Mouse (Mus musculus) kidney, postnatal 0 days (tissue): ENCODE measurements around the gene Nccrp1. TPM values are rescaled to one million over a fixed set of nuclear protein-coding genes. Genes with fewer than 3 reads are reported as not detected.
A peak's percentile ranks its signal among the peaks of the same experiment; 100 is the strongest.

Experiments used
- ATAC-seq: fragments of 200-750 bp; cut with Nextera tagmentation; replicated peaks from 2 replicates; pipeline ENCODE4 v1.8.0; 2017; ENCODE audit warnings: low read depth, moderate number of reproducible peaks, moderate TSS enrichment, moderate library complexity; ENCODE audit not compliant: low FRiP score
- DNase-seq: peaks from one replicate; pipeline ENCODE4 v3.0.0-alpha.2; 2016; ENCODE audit warnings: low spot score
- H3K27ac ChIP-seq: fragments of 300-500 bp; sonication (generic); 2 replicates; pipeline ENCODE4 v1.5.1; 2014; ENCODE audit warnings: mild to moderate bottlenecking
- H3K27me3 ChIP-seq: fragments of 300-500 bp; sonication (generic); 2 replicates; pipeline ENCODE4 v1.6.1; 2014; ENCODE audit warnings: low read length, mixed read lengths; ENCODE audit not compliant: insufficient read depth
- H3K36me3 ChIP-seq: fragments of 300-500 bp; sonication (generic); 2 replicates; pipeline ENCODE4 v1.6.1; 2014; ENCODE audit warnings: low read length, mixed read lengths; ENCODE audit not compliant: insufficient read depth
- H3K4me1 ChIP-seq: fragments of 300-500 bp; sonication (generic); replicated peaks from 2 replicates; pipeline ENCODE4 v1.6.1; 2014; ENCODE audit warnings: antibody characterized with exemption, low read length, mixed read lengths; ENCODE audit not compliant: insufficient read depth
- H3K4me2 ChIP-seq: fragments of 300-500 bp; sonication (generic); 2 replicates; pipeline ENCODE4 v1.6.1; 2014; ENCODE audit warnings: mild to moderate bottlenecking, low read length, moderate library complexity, mixed read lengths
- H3K4me3 ChIP-seq: fragments of 300-500 bp; sonication (generic); replicated peaks from 2 replicates; pipeline ENCODE4 v1.5.1; 2014; ENCODE audit warnings: low read depth, low read length
- H3K9ac ChIP-seq: fragments of 300-500 bp; sonication (generic); 2 replicates; pipeline ENCODE4 v1.6.1; 2014; ENCODE audit warnings: low read depth, low read length
- H3K9me3 ChIP-seq: fragments of 300-500 bp; sonication (generic); replicated peaks from 2 replicates; pipeline ENCODE4 v1.6.1; 2016; ENCODE audit warnings: low read length, inconsistent platforms, mixed read lengths
- CTCF ChIP-seq: IDR thresholded peaks from 2 replicates; pipeline ENCODE4 v1.5.1; 2016; ENCODE audit warnings: antibody characterized with exemption, low read depth, mild to moderate bottlenecking, moderate library complexity
- WGBS: fragments of 180-500 bp; shearing (Covaris S2); extraction: QIAGEN DNeasy Blood & Tissue Kit; methylation state at CpG from one replicate; pipeline ENCODE4 v1.1.7; 2014; 5-methylcytosine and 5-hydroxymethylcytosine counted together
- polyA plus RNA-seq: library from polyadenylated mRNA; unstranded; fragments of >200 nt; fragmentation: Nextera tagmentation; extraction: Ambion mirVana; gene quantifications from 2 replicates; pipeline ENCODE4 v1.2.1, GENCODE M21; 2015

The Nccrp1 gene
- polyA plus RNA-seq, 1 experiment from 2014 or later, result 7.3 TPM

GRCm38 (mm10) chr7:28562951-28563350 is 15.9 kb upstream of the Nccrp1 start:
- ATAC-seq (no peak), DNase-seq (no peak)
- Histone ChIP-seq H3K4me3 (no peak overlapping the region), H3K27ac (no peak overlapping the region), H3K36me3 (peaks cover 68% of the 10 kb centered on the region), H3K9ac (no peak overlapping the region), H3K27me3 (no peaks in the 10 kb centered on the region), H3K4me2 (no peak overlapping the region), H3K4me1 (peaks cover 3% of the 10 kb centered on the region; the same call in 1 of the 2 replicates), H3K9me3 (no peaks in the 10 kb centered on the region)
- 94% methylated on average over 13 of the region's 13 CpGs for WGBS
- no peak for TF ChIP-seq CTCF

- no peak for DNase-seq
- WGBS, result 76% methylated on average over 13 of the region's 13 CpGs
- Histone ChIP-seq H3K36me3 (peaks cover 65% of the 10 kb centered on the region), H3K4me1 (peaks cover 3% of the 10 kb centered on the region; the same call in 1 of the 2 replicates), H3K27me3 (no peaks in the 10 kb centered on the region), H3K9me3 (no peaks in the 10 kb centered on the region), H3K27ac (no peak overlapping the region), H3K9ac (no peak overlapping the region), H3K4me2 (no peak overlapping the region), H3K4me3 (no peak overlapping the region)
- no peak for TF ChIP-seq CTCF
- no peak for ATAC-seq
Measured at GRCm38 (mm10) chr7:28562371-28562770, 15.3 kb upstream of the Nccrp1 start.

- ATAC-seq, result no peak
- Histone ChIP-seq H3K9ac (no peak overlapping the region), H3K36me3 (peaks cover 61% of the 10 kb centered on the region), H3K27ac (no peak overlapping the region), H3K27me3 (no peaks in the 10 kb centered on the region), H3K9me3 (no peaks in the 10 kb centered on the region), H3K4me2 (no peak overlapping the region), H3K4me3 (no peak overlapping the region), H3K4me1 (peaks cover 3% of the 10 kb centered on the region; the same call in 1 of the 2 replicates)
- DNase-seq, result no peak
- no peak for TF ChIP-seq CTCF
- WGBS, result 90% methylated on average over 11 of the region's 11 CpGs
Measured at GRCm38 (mm10) chr7:28561967-28562366, 14.9 kb upstream of the Nccrp1 start.

GRCm38 (mm10) chr7:28560856-28561255 is 13.8 kb upstream of the Nccrp1 start:
- 90% methylated on average over 10 of the region's 10 CpGs for WGBS
- H3K4me1 ChIP-seq, result peaks cover 3% of the 10 kb centered on the region; the same call in 1 of the 2 replicates

GRCm38 (mm10) chr7:28558486-28558885 is 11.4 kb upstream of the Nccrp1 start:
- peaks cover 32% of the 10 kb centered on the region; the same call in 1 of the 2 replicates for H3K36me3 ChIP-seq
- WGBS, result 34% methylated on average over 4 of the region's 4 CpGs
- no peaks in the 10 kb centered on the region for H3K27me3 ChIP-seq
- no peak overlapping the region for H3K4me3 ChIP-seq
- TF ChIP-seq CTCF, result no peak
- H3K9me3 ChIP-seq, result no peaks in the 10 kb centered on the region
- no peak overlapping the region for H3K4me2 ChIP-seq
- H3K9ac ChIP-seq, result no peak overlapping the region
- DNase-seq (peak; percentile 79), ATAC-seq (no peak)
- H3K27ac ChIP-seq, result peak overlapping the region; percentile 54; the same call in 1 of the 2 replicates
- peaks cover 3% of the 10 kb centered on the region; the same call in 1 of the 2 replicates for H3K4me1 ChIP-seq

More at GRCm38 (mm10) chr7:28560856-28561255, 13.8 kb upstream of the Nccrp1 start:
- H3K9me3 ChIP-seq, result no peaks in the 10 kb centered on the region
- H3K36me3 ChIP-seq, result peaks cover 50% of the 10 kb centered on the region
- no peak overlapping the region for H3K4me2 ChIP-seq
- no peaks in the 10 kb centered on the region for H3K27me3 ChIP-seq
- ATAC-seq, result no peak
- no peak overlapping the region for H3K9ac ChIP-seq
- DNase-seq, result no peak
- no peak overlapping the region for H3K27ac ChIP-seq
- H3K4me3 ChIP-seq, result no peak overlapping the region
- TF ChIP-seq CTCF, result no peak

- DNase-seq (no peak), ATAC-seq (no peak)
- no peaks in the 10 kb centered on the region for H3K9me3 ChIP-seq
- 74% methylated on average over 6 of the region's 6 CpGs for WGBS
- TF ChIP-seq CTCF, result no peak
- 0 out of 2 replicates have a peak overlapping the region, but pooled peaks have one; percentile 11 for H3K27ac ChIP-seq
- no peak overlapping the region for H3K4me3 ChIP-seq
- no peak overlapping the region for H3K9ac ChIP-seq
- peaks cover 3% of the 10 kb centered on the region; the same call in 1 of the 2 replicates for H3K4me1 ChIP-seq
- H3K27me3 ChIP-seq, result no peaks in the 10 kb centered on the region
- no peak overlapping the region for H3K4me2 ChIP-seq
- H3K36me3 ChIP-seq, result peaks cover 28% of the 10 kb centered on the region; the same call in 1 of the 2 replicates
Measured at GRCm38 (mm10) chr7:28557708-28558107, 10.7 kb upstream of the Nccrp1 start.

GRCm38 (mm10) chr7:28557069-28557468 is 10.0 kb upstream of the Nccrp1 start:
- no peaks in the 10 kb centered on the region for H3K27me3 ChIP-seq
- peaks cover 3% of the 10 kb centered on the region; the same call in 1 of the 2 replicates for H3K4me1 ChIP-seq
- WGBS, result 51% methylated on average over 5 of the region's 5 CpGs
- peaks cover 24% of the 10 kb centered on the region; the same call in 1 of the 2 replicates for H3K36me3 ChIP-seq
- DNase-seq (no peak), ATAC-seq (no peak)
- no peaks in the 10 kb centered on the region for H3K9me3 ChIP-seq
- no peak overlapping the region for H3K4me3 ChIP-seq
- no peak overlapping the region for H3K27ac ChIP-seq
- H3K4me2 ChIP-seq, result no peak overlapping the region
- H3K9ac ChIP-seq, result no peak overlapping the region
- TF ChIP-seq CTCF, result no peak
